Mouse (Mus musculus): ENCODE results near the gene Xxylt1.

Xxylt1 gene

DNA sequence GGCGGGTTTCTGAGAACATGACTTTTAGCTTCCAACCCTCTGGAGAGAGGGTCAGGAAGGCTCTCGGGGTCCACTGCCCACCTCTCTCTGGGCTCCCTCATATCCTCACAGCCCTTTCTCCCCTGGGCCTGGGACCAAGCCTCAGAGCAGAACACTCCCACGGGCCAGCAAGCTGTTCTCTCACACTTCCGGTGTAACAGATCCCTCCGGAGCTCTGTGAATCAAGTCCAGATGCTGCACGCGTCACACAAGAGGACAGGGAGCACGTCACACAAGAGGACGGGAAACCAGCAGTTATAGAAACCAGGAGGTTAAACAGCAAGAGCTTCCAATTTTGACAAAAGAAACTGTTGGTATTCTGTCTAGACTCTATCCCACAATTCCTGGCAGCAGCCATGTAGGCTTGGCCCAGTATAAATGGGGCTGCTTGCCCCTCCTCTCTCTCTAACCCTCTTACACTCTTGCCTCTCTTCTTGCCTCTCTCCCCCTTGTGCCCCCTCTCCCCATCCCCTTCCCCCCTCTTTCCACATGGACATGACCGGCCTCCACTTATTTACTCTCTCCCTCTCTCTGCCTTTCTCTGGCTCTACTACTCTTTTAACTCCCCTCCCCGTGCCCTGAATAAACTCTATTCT, 19.9 kb downstream of the Xxylt1 start:
- no peak for DNase-seq (ENCODE audit: extremely low read depth, low read depth)

DNA sequence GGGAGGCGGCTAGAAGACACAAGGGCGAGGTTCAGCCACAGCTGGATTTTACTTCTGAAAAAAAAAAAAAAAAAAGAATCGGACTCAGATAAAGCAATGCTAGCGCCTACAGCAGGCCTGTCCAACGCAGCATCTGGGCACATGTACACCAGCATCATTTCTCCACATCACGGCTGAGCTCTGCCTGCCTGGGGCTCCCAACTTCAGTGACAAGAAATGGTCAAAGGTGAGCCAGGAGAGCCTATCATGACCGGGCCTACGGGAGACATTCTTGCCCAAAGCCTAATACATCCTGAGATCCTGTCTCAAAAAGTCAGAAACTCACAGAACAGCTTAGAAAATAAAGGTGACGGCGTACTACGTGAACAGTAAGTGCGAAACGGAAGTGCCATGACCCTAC, 20.5 kb downstream of the Xxylt1 start:
- no peak for DNase-seq (ENCODE audit: extremely low read depth, low read depth)

GRCm38 (mm10) chr16:31060226-31060625, 21.0 kb downstream of the Xxylt1 start:
- no peak for DNase-seq (ENCODE audit: extremely low read depth, low read depth)

GRCm38 (mm10) chr16:31059730-31060129, 21.5 kb downstream of the Xxylt1 start:
- DNase-seq (ENCODE audit: extremely low read depth, low read depth), result no peak

GRCm38 (mm10) chr16:31052812-31053211, 28.4 kb downstream of the Xxylt1 start:
- no peak for DNase-seq (ENCODE audit: extremely low read depth, low read depth)

- no peak for DNase-seq (ENCODE audit: extremely low read depth, low read depth)
These were observed 29.0 kb downstream of the Xxylt1 start for GRCm38 (mm10) chr16:31052177-31052726.

DNA sequence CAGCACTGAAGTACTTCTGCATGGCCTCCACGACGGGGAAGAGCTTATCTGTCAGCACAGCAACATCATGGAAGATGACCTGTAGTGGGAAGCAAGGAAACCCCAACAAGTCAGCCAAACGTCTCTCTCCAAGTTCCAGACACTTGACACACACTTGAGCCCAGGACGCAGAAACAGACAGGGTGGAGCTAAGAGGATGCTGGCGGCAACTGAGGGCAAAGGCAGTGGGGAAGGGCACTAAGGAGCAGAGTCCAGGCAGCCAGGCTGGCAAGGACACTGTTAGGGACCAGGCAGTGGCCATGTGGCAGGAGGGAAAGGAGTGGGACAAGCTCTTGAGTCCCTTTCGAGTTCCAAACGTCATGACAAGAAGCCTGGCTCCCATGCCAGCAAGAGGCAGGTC, 30.5 kb downstream of the Xxylt1 start:
- no peak for DNase-seq (ENCODE audit: extremely low read depth, low read depth)

DNA sequence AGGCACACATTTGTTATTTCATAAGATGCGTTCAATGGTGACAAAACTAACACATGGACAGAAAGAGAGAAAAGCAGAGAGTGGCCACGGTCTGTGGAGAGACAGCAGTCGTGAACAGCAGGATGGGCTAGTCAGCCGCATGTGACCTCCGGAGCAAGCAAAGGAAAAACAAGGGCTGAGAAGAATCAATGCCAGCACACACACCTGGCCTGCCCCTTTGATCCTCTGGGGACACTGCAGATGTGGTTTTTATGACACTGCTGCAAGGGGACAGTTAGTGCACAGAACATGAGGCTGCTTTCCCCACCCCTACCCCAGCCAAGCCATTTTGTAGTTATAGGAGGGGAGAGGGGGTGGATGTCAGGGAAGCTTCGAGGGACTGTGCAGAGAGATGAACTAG, 33.0 kb downstream of the Xxylt1 start:
- DNase-seq (ENCODE audit: extremely low read depth, low read depth), result no peak

DNA sequence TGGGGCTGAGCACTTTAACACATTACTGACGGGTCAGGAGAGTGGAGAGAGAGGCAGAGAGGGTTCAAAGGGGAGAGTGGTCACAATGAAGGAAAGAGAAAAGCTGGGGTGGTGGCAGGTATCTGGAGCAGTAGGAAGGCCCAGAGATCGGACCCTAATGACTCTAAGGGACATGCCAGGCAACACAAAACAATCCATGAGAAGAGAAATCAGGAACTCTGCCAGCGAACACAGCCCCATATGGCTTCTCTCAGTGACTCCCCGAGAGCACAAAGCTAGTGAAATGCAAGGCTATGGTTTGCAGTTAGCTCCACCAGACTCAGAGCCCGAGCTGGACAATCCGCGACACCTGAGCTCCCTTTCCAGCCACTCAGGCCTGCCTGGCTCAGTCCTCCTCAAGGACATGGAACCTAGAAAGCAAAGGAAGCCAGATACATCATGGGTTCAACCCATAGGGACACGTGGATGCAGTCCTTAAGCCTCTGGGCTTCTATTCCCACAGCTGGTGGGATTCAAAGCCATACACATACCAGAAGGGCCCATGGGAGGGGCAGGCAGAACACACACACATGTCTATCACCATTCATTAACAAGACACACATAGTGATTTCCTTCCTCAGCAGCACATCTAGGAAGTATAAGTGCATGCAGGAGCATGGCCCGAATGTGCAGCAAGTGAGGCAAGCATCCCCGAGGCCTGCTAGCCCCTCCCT, 33.9 kb downstream of the Xxylt1 start:
- no peak for DNase-seq (ENCODE audit: extremely low read depth, low read depth)

GRCm38 (mm10) chr16:31046217-31046659, 35.0 kb downstream of the Xxylt1 start:
- no peak for DNase-seq (ENCODE audit: extremely low read depth, low read depth)

GRCm38 (mm10) chr16:31045211-31045610, 36.0 kb downstream of the Xxylt1 start:
- no peak for DNase-seq (ENCODE audit: extremely low read depth, low read depth)

DNA sequence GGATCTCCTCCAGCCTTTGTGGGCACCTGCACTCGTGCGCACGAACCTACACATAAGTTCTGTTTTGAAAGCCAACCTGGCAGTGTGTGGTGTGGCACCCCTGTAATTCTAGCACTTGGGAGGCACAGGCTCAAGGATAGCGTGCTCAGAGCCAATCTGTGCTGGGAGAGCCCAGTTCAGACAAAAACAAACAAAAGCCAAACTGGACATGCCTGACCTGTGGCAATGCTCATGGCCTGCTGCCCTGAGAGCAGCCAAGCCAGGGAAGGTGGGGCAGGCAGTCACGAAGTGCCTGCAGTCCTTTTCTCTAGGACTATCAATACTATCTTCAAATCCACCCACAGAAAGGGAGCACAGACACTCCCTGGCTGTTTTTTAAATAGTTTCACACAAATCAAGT, 38.1 kb downstream of the Xxylt1 start:
- no peak for DNase-seq (ENCODE audit: extremely low read depth, low read depth)

DNA sequence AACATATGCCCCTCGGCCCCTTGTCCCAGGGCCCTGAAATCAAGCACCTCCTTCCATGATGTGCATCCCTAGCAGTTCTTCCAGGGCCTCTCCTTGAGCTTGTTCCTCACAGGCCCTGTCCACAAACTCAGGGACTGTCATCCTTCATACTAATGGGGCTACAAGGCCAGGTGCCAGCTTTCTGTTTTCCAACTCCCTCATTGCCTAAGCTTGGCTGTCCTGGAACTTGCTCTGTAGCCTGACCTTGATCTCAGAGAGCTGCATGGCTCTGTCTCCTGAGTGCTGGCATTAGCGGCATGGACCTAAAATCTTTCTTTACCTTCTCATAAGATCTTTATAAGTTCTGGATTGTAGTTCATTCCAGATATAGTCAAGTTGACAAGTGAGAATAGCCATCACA, 39.7 kb downstream of the Xxylt1 start:
- DNase-seq (ENCODE audit: extremely low read depth, low read depth), result no peak

DNA sequence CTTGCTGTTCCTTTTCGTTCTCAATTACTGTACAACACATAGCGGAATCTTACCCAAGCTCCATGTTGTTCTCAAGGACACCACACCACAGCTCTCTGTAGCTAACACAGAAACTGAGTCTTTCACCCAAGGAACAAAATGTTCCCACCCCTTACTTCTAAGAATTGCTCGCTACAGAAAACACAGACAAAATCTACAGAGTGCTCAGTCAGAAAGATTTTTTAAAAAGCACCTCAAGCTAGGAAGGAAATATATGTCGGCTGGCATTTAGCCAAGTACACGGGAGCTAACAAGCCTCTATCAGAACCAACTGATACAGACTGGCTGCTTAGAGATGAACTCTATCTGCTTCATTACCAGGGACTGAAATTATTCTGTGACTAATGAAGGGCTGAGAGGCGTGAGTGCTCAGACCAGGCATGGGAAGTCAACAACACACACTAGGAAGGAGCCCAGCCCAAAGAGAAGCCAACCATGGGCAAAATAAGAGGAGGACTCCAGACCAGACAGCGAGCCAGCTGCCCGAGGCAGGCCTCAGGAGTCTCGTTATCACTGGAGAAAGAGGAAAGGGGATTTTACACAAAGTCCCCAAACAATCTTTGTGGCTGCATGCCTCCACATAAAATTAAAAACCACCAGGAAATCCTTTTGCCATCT, 41.3 kb downstream of the Xxylt1 start:
- no peak for DNase-seq (ENCODE audit: extremely low read depth, low read depth)

DNA sequence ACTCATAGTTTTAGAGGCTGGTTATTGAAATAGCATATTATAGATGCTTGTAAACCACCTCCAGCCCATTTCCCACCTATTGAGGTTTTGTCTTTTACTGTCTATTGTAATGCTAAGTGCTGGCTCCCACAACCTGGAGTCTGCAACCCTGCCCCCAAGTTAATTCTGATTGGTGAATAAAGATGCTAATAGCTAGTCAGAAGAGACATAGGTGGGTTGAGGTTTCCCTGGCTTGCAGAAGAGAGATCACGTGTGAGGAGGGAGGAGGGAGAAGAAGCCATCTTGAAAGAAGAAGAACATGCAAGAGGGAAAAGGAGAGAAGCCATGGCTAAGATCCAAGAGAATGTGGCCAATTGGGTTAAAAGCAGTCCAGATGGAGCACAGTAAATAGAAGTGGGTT, 43.8 kb downstream of the Xxylt1 start:
- DNase-seq (ENCODE audit: extremely low read depth, low read depth), result no peak

DNA sequence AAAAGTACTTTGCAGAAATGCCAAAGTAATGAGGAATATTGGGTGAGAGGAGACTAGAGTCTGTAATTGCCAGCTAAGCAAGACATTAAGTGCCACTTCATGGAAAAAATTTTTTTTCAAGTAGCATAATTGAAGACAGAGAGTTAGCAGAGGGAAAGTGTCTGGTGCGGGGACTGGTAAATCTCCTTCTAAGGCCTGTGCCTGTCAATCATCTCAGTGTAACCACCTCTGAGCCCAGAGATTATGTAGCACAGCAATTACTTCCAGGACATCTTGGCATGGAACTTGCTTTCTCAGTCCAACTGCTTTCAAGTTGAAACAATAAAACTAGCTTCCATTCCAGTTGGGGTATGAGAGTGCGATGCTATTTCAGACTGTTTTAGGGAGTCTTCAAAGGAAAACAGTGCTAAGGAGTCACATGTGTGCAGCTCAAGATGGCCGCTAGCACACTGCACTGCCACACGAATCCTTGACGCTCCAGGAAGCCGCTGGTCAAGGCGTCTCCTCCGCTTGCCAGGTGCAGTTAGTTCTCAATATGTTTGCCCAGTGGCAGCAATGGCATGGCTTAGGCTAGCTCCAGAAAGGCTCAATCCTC, 45.5 kb downstream of the Xxylt1 start:
- no peak for DNase-seq (ENCODE audit: extremely low read depth, low read depth)

- DNase-seq (ENCODE audit: extremely low read depth, low read depth), result no peak
These were observed 46.0 kb downstream of the Xxylt1 start for GRCm38 (mm10) chr16:31035235-31035634.

DNA sequence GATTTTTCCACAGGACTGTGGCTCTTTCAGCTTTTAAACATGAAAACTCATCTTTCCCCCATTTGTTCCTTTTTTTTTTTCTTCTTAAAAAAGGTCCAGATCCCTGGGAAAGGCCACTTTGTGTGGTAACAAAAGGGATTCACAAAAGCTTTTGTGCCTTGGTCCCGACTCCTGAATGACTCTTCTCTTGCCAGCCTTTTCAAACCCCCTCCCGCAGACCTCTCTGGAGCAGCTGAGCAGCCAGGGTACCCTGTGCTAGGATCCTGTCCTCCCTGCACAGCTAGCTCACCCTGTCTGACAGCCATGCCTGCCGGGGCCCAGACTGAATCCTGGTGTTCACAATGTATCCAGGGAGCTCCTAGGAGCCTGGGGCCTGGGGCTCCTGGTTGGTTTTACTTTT, 47.2 kb downstream of the Xxylt1 start:
- no peak for DNase-seq (ENCODE audit: extremely low read depth, low read depth)

DNA sequence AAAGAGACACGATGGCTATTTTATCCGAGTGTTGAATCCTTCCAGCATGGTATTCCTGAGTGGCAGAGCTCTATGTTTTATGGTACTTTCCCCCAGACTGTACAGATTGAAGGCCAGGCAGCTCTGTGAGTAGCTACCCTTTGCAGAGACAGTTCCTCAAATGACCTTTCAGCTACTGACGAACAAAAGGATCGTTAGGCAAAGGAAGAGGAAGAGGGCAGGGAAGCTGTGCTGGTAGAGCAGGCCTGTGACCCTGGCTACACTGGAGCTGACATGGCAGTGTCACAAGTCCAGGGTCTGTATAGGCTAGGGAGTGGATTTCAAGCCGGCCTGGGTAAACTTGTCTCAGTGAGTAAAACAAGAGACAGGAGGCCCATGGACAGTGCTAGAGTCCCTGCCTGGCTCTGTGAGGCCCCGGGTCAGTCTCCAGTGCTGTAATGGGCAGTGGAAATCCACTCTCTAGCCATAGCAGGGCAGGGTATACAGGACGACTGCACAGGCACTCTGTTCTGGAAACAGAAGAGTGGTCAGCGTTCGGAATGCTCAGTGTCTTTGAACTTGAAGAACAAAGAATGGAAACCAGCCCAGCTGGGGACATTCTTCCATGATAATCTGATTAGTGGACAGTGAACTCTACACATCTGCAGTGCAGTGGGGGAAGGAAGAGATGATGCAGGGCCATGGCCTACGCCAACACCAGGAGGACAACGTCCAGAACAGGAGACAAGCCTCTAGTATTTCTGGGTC, 51.3 kb downstream of the Xxylt1 start:
- DNase-seq (ENCODE audit: extremely low read depth, low read depth), result no peak

DNA sequence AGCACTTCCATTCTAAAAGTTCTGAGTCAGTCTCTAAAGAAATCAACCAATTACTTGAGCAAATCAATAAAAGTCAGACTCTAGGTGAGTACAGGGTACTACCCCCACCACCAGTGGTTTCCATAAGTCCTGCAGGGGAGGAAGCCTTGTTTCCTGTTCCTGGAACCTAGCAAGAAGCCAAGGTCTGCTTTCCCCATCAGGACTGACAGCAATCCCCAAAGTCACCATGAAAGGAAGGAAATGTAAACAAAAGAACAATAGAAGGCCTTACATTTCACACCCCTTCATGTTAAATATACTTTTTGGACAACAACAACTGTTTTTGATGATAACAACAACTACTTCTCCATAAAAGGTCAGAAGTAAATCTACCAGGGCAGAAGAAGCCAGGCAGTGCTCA, 53.6 kb downstream of the Xxylt1 start:
- DNase-seq (ENCODE audit: extremely low read depth, low read depth), result no peak

- DNase-seq (ENCODE audit: extremely low read depth, low read depth), result no peak
These were observed 55.7 kb downstream of the Xxylt1 start for GRCm38 (mm10) chr16:31025516-31025915.
